Mouse (Mus musculus): Measurements from ENCODE around the gene Srsf7.

Srsf7 gene

DNA sequence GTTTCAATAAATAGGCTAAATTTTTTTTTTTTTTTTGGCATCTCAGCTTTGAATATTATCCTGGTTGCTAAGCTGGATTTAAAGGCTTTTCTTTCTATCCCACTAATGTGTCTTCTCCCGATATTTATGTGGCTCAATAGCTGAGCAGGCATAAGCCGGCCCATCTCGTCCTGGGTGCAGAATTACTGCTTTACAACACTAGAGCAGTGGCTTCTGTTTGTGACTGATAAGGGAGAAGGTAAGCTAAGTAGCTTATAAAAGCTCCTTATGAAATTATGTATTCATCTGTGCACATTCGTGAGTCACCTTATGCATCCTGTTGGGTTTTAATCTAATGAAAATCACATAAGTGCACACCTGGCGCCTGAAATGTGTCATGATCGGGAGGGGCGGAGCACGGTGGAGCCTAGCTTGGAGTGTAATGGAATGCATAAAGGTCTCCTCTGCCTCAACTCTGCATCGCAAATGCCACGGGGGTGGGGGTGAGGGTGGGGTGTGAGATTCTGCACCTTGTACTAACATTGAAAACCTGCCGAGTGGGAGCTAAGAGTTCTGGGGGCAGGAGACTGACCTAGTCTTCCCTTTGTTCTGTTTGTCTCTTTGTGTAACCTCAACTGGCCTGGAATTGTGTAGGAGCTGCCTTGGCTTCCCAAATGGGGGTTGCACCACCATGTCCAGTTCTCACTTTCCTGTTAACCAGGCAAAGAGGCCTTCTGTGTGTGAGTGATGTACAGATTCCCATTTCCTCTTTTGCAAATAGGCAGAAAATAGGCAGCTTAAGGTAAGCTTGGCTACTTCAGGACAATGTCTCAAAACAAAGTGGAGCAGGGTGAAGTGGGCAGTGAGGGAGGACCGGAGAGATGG is 54.1 kb downstream of the Srsf7 start:
- DNase-seq = no peak

DNA sequence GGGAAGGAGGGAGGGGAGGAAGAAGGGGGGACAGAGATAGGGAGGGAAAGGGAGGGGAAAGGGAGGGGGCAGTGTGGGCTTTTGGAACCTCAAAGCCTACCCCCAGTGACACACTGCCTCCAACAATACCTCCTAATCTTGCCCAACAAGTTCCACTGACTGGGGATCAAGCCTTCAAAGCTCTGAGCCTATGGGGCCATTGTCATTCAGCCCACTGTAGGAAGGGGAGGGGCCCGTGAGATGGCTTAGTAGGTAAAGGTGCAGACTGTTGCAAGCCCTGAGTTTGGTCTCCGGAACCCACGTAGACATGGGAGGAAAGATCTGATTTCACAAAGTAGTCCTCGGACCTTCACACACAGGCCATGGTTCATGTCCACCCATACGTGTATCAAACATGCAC is 55.8 kb downstream of the Srsf7 start:
- no peak for DNase-seq
